In genomic region chr7:126536466-126536865, GRCm38 (mm10) we compare ENCODE assay signal across 1 mouse cellular context.
A peak's percentile ranks its signal among the peaks of the same experiment; 100 is the strongest.
TF ChIP-seq lines count a peak whose summit lies in the region.

No protein-coding gene starts in this region.

TF ChIP-seq in MEL, 35 proteins besides CTCF, POLR2A, EP300 and RAD21 (continued from another document):
- peak; percentile 3; the same call in 1 of the 2 replicates for TF ChIP-seq MXI1 (IDR thresholded peaks at IDR 0.05; ENCODE audit: low read depth, low read length)
TF ChIP-seq in MEL: peak in this region for 3.
